8 mouse cellular contexts compared by ENCODE assay signal in genomic region chrX:103477507-103477906, GRCm38 (mm10). TPM values are rescaled to one million over a fixed set of nuclear protein-coding genes. Genes with fewer than 3 reads are reported as not detected.
A peak's percentile ranks its signal among the peaks of the same experiment; 100 is the strongest.
DNase-seq lines count a peak whose midpoint lies in the region; ATAC-seq and TF ChIP-seq lines count a peak whose summit lies in the region.

No protein-coding gene starts in this region.

- DNase-seq in gastrocnemius, postnatal 14 days = peak; percentile 30
- DNase-seq in kidney, adult 8-10 months = peak; percentile 44 to 53
- DNase-seq in natural killer cell, adult 2 months (ENCODE audit: low spot score in 2 of 2) = peak; percentile 69 to 71
- DNase-seq in stomach, postnatal 0 days (ENCODE audit: low spot score) = peak; percentile 74

- H3ac ChIP-seq in C2C12 (ENCODE audit: control insufficient read depth, insufficient read length, low read depth) = no peak overlapping the region

- H3K4me2 ChIP-seq in liver, embryonic 16.5 days (ENCODE audit: low read depth, low read length) = peak overlapping the region; percentile 32; the same call in 1 of the 2 replicates
- H3K4me2 ChIP-seq in stomach, postnatal 0 days (replicated peaks; ENCODE audit: low read depth) = no peak overlapping the region

- H3K79me3 ChIP-seq in C2C12 (ENCODE audit: low read depth) = peaks cover 90% of the 10 kb centered on the region

- peak; percentile 93 for ATAC-seq in activated CD4-positive, CD25-positive, alpha-beta regulatory T cell, adult 4 months
- ATAC-seq in common myeloid progenitor, adult 5-6 weeks (replicated peaks; ENCODE audit: low read depth, poor library complexity, severe bottlenecking) = peak; percentile 97
- peak; percentile 65 for ATAC-seq in liver, embryonic 16.5 days (ENCODE audit: low read depth)
- peak; percentile 85 for ATAC-seq in stomach, postnatal 0 days (ENCODE audit: low FRiP score, low TSS enrichment)

- peaks cover 100% of the 10 kb centered on the region for H3K79me2 ChIP-seq in C2C12 (ENCODE audit: control insufficient read depth, insufficient read depth)

- H3K9ac ChIP-seq in liver, embryonic 16.5 days (ENCODE audit: low read depth, low read length) = no peak overlapping the region
- H3K9ac ChIP-seq in stomach, postnatal 0 days (ENCODE audit: low read length) = no peak overlapping the region

- intact Hi-C loops in gastrocnemius, postnatal 14 days (cut with DNase I; ENCODE audit: low total_unique reads) = no loop called here

- WGBS in liver, embryonic 16.5 days (ENCODE audit: insufficient replicate concordance) = 8% methylated on average over 3 of the region's 3 CpGs
- WGBS in stomach, postnatal 0 days = 6% methylated on average over 3 of the region's 3 CpGs

- no peak for TF ChIP-seq EP300 in stomach, postnatal 0 days (optimal IDR thresholded peaks at IDR 0.05)

- H3K36me3 ChIP-seq in C2C12 (ENCODE audit: control insufficient read depth, insufficient read depth) = no peaks in the 10 kb centered on the region
- H3K36me3 ChIP-seq in liver, embryonic 16.5 days (ENCODE audit: control insufficient read depth, insufficient read depth) = no peaks in the 10 kb centered on the region
- H3K36me3 ChIP-seq in stomach, postnatal 0 days (ENCODE audit: control insufficient read depth, insufficient read depth, low read length) = no peaks in the 10 kb centered on the region

- H3K9me3 ChIP-seq in liver, embryonic 16.5 days (replicated peaks; ENCODE audit: control insufficient read depth, low read length) = no peaks in the 10 kb centered on the region
- no peaks in the 10 kb centered on the region for H3K9me3 ChIP-seq in stomach, postnatal 0 days (ENCODE audit: control insufficient read depth, low read length)

- no peaks in the 10 kb centered on the region for H3K27me3 ChIP-seq in C2C12 (ENCODE audit: control insufficient read depth, insufficient read depth, insufficient read length)
- no peaks in the 10 kb centered on the region for H3K27me3 ChIP-seq in liver, embryonic 16.5 days (ENCODE audit: control insufficient read depth, insufficient read depth, low read depth, low read length)
- no peaks in the 10 kb centered on the region for H3K27me3 ChIP-seq in stomach, postnatal 0 days (ENCODE audit: control insufficient read depth, insufficient read depth, low read length)

- no peak overlapping the region for H3K27ac ChIP-seq in liver, embryonic 16.5 days (ENCODE audit: low read length)
- H3K27ac ChIP-seq in stomach, postnatal 0 days (replicated peaks) = no peak overlapping the region

- TF ChIP-seq CTCF in C2C12 (IDR thresholded peaks at IDR 0.05; ENCODE audit: control insufficient read depth, insufficient read depth, insufficient read length) = peak; percentile 35
- peak; percentile 85 for TF ChIP-seq CTCF in stomach, postnatal 0 days (IDR thresholded peaks at IDR 0.05; ENCODE audit: low read depth)

- peaks cover 2% of the 10 kb centered on the region; the same call in 1 of the 2 replicates for H3K4me1 ChIP-seq in liver, embryonic 16.5 days (ENCODE audit: control insufficient read depth, low read depth, low read length)
- no peaks in the 10 kb centered on the region for H3K4me1 ChIP-seq in stomach, postnatal 0 days (replicated peaks; ENCODE audit: control insufficient read depth, insufficient read depth)

- no peak overlapping the region for H3K4me3 ChIP-seq in C2C12 (ENCODE audit: insufficient read depth, poor library complexity, severe bottlenecking)
- no peak overlapping the region; the same call in 1 of the 2 replicates for H3K4me3 ChIP-seq in liver, embryonic 16.5 days (ENCODE audit: low read depth, low read length)
- H3K4me3 ChIP-seq in stomach, postnatal 0 days (ENCODE audit: low read depth, low read length) = no peak overlapping the region

TF ChIP-seq in C2C12, 6 proteins besides CTCF, POLR2A, EP300 and RAD21:
- TF ChIP-seq MYOD1 (IDR thresholded peaks at IDR 0.05; ENCODE audit: control insufficient read depth, insufficient read length, low read depth) = no peak
- no peak for TF ChIP-seq MAX (IDR thresholded peaks at IDR 0.05)
- TF ChIP-seq CEBPB (IDR thresholded peaks at IDR 0.05; ENCODE audit: low read depth) = no peak
- no peak for TF ChIP-seq MYOG (IDR thresholded peaks at IDR 0.05; ENCODE audit: control insufficient read depth, extremely low read depth, insufficient read length)

RNA-seq across cellular contexts. Expression of gene Gm26992, which starts 55.7 kb away (rescaled TPM):
- polyA plus RNA-seq in C2C12 (2012; fragmentation: generic; extraction: Trizol) = not detected
- not detected for polyA plus RNA-seq in activated CD4-positive, CD25-positive, alpha-beta regulatory T cell, adult 4 months (2017; shearing (Covaris generic))
- not detected in 2 replicates for total RNA-seq in common myeloid progenitor, adult 5-6 weeks (2017)
- total RNA-seq in gastrocnemius, postnatal 14 days (2021) = not detected
- not detected in 2 replicates for polyA plus RNA-seq in liver, embryonic 16.5 days (2015; fragmentation: Nextera tagmentation; extraction: Ambion mirVana)
- not detected in 2 replicates for polyA plus RNA-seq in stomach, postnatal 0 days (2015; fragmentation: Nextera tagmentation; extraction: Ambion mirVana)
